Mouse (Mus musculus) embryonic fibroblast, embryonic 13.5 days (primary cell): Measurements from ENCODE around the gene Tmcc1. TPM values are rescaled to one million over a fixed set of nuclear protein-coding genes. Genes with fewer than 3 reads are reported as not detected.
"Not testable (repeated sequence)": the region's sequence is repeated elsewhere in the genome, so short reads cannot be mapped to it uniquely, and the experiment has no call there.

Experiments used
- H3K27ac ChIP-seq: 2 replicates; pipeline ENCODE4 v1.5.1; 2012; ENCODE audit warnings: low read length, control low read depth, inconsistent platforms; ENCODE audit not compliant: insufficient read depth
- H3K4me1 ChIP-seq: 2 replicates; pipeline ENCODE4 v1.6.1; 2011; ENCODE audit warnings: low read length; ENCODE audit not compliant: control insufficient read depth, insufficient read depth
- H3K4me3 ChIP-seq: 2 replicates; pipeline ENCODE4 v1.5.1; 2011; ENCODE audit warnings: mild to moderate bottlenecking, control low read depth, low read length; ENCODE audit not compliant: insufficient read depth
- CTCF ChIP-seq: IDR thresholded peaks from 2 replicates; pipeline ENCODE4 v1.5.1; 2011; ENCODE audit warnings: mild to moderate bottlenecking, control low read depth, low read length, moderate library complexity, borderline replicate concordance; ENCODE audit not compliant: insufficient read depth
- POLR2A ChIP-seq: IDR thresholded peaks from 2 replicates; pipeline ENCODE4 v1.6.1; 2011; ENCODE audit warnings: low read depth, mild to moderate bottlenecking, control low read depth, low read length, moderate library complexity
- polyA plus RNA-seq: library from polyadenylated mRNA; stranded (reverse); fragments of >200 nt; gene quantifications from 2 replicates; pipeline ENCODE4 v1.2.4, GENCODE M21; 2011; ENCODE audit warnings: low read depth; ENCODE audit not compliant: missing spikeins, insufficient read length

The Tmcc1 gene
- polyA plus RNA-seq, 1 experiment, result 22.7 TPM

DNA sequence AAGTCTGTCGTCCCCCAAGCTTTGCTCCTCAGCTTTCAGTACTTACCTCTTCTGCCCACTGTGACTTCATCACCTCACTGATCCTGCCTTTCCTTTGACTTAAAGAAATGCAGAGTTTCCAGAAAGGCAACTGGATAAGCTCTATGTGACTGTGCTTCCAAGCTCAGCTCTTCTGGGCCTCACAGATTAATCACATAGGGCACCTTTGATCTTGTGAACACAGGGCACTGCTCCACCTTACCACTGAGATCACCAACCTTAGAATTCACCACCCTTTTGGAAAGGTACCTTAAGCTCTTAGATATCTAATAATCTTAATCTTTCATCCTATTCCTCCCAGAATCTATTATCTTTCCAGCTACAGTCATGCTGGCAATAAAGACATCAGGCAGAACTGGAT, 111.0 kb downstream of the Tmcc1 start:
- Histone ChIP-seq H3K4me1 (no peaks in the 10 kb centered on the region), H3K4me3 (no peak overlapping the region), H3K27ac (no peak overlapping the region)
- TF ChIP-seq POLR2A (no peak), CTCF (no peak)

GRCm38 (mm10) chr6:116081375-116081774, 111.9 kb downstream of the Tmcc1 start:
- Histone ChIP-seq H3K4me1 (no peaks in the 10 kb centered on the region), H3K4me3 (no peak overlapping the region), H3K27ac (no peak overlapping the region)
- TF ChIP-seq POLR2A (no peak), CTCF (no peak)

DNA sequence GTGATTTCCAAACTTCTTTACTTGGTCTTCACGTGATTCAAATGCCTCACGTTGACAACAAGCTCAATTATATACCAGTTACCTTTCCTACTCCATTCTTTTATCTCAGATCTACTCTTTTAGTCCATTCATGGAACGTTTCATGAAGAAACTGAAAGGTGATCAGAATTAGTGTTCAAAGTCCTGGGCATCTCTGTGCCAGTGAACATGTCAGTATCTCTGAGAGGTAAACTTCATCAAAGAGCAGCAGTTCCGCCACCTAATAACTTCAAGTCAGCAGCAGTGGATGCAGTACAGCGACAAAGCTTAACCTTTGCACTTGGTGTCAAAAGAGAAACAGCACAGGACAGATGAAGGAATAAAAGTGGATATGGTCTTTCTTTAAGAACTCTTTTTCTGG, 112.5 kb downstream of the Tmcc1 start:
- TF ChIP-seq CTCF (no peak), POLR2A (no peak)
- Histone ChIP-seq H3K4me1 (no peaks in the 10 kb centered on the region), H3K4me3 (no peak overlapping the region), H3K27ac (no peak overlapping the region)

DNA sequence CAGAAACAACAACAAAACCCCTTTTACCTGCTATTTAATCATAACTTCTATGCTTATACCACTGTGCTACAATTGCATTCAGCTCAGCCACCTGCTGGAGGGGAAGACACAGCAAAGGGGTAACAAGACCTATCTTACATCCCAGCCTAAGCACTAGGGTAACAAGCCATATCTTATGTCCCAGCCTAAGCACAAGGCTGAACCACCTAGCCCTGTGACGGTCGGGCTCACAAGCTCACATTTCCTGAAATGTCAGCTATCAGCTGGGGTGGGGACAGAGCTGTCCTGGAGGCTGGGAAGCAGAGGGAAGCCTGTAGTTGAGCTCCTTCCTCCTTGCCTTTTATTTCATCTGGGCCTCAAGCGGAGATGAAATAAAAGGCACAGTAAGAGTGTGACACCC, 115.7 kb downstream of the Tmcc1 start:
- Histone ChIP-seq H3K4me1 (no peaks in the 10 kb centered on the region), H3K27ac (no peak overlapping the region), H3K4me3 (no peak overlapping the region)
- TF ChIP-seq POLR2A, result no peak
- no peak for TF ChIP-seq CTCF

- Histone ChIP-seq H3K27ac (no peak overlapping the region), H3K4me3 (no peak overlapping the region), H3K4me1 (no peaks in the 10 kb centered on the region)
- TF ChIP-seq CTCF (no peak), POLR2A (no peak)
Observed at GRCm38 (mm10) chr6:116074892-116075291, 118.4 kb downstream of the Tmcc1 start.

DNA sequence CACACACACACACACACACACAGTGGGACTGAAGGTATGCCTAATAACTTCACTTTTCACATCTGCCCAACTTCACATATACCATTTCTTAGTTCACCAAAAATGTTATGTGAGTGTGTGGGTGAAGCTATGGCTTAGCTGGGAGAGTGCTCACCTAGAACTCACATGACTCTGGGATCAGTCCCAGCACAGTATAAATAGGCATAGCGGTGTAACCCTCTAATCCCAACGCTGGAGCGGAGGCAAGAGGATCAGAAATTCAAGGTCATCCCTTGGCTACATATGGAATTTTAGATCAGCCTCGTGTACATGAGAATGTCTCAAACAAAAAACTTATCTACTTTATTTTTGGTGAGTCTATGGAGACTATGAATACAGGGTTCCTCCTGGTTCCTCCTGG, 119.7 kb downstream of the Tmcc1 start:
- no peak for TF ChIP-seq POLR2A
- TF ChIP-seq CTCF, result no peak
- Histone ChIP-seq H3K4me1 (no peaks in the 10 kb centered on the region), H3K4me3 (no peak overlapping the region), H3K27ac (no peak overlapping the region)

DNA sequence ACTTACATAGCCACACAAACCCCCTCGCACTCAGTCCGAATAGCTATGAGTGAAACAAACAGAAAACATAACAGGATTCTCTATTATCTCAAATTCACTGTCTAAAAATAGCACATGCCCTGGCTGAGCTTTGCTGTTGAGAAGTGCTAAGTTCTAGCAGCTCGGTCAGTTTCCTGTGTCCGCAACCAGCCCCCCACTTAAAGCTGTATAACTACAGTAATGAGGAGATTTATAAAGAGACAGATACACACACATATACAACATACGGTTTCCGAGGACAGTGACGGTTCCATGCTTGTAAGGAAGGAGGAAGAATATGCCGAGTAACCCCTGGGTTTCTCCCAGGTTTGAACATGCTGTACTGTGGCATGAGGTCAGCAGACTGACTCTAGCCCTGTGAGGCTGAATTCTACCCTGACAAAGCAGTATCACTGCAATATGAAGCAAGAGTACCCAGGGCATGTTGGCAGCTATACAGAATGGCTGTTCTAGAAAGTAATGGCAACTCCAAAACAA, 120.5 kb downstream of the Tmcc1 start:
- H3K27ac ChIP-seq, result peak overlapping the region; percentile 12; the same call in 1 of the 2 replicates
- TF ChIP-seq POLR2A, result no peak
- TF ChIP-seq CTCF, result no peak
- no peaks in the 10 kb centered on the region for H3K4me1 ChIP-seq
- H3K4me3 ChIP-seq, result no peak overlapping the region

DNA sequence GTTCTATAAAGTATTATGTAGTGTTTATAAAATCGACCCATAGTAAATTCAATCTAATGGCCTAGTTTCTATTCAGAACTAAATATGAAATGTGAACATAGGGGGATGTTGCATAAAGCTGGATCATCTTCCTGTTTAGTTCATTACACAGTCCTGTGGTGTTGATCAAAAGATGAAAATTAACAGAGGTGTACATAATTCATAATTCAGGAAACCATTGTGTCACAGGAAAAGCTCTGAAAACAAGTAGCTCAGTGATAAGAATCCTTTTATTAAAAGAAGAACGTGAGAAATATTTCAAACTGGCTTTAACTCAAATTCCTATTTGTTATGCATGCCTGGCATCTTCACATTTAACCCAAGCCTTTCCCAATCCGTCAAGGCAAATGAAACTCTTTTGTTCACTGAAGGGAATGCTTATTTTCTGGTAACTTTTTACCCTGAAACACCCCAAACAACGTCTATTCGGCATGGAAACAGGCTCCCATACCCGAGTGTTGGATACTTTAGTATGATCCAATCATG, 121.0 kb downstream of the Tmcc1 start:
- Histone ChIP-seq H3K4me1 (no peaks in the 10 kb centered on the region), H3K27ac (no peak overlapping the region), H3K4me3 (no peak overlapping the region)
- TF ChIP-seq CTCF, result no peak
- TF ChIP-seq POLR2A, result no peak

DNA sequence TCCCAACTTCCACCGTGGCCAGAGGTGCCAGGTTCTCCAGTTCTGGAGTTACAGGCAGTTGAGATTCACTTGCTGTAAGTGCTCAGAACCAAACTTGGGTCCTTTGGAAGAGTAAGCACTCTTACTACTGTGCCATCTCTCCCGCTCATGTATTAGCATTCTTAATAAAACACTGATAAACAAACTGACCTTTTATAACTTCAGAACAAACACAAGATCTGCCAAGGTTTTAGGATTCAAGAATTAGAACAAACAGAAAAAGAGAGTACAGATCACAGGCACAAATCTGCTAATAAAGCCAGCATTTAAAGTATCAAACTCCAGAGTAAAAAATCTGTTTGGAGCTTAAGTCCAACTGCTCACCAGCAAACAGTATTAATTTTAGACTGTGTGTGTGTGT, 121.5 kb downstream of the Tmcc1 start:
- no peak for TF ChIP-seq POLR2A
- no peak for TF ChIP-seq CTCF
- H3K27ac ChIP-seq, result no peak overlapping the region
- no peak overlapping the region for H3K4me3 ChIP-seq
- no peaks in the 10 kb centered on the region for H3K4me1 ChIP-seq

GRCm38 (mm10) chr6:116070558-116070957, 122.7 kb downstream of the Tmcc1 start:
- Histone ChIP-seq H3K4me3 (no peak overlapping the region), H3K27ac (no peak overlapping the region), H3K4me1 (no peaks in the 10 kb centered on the region)
- TF ChIP-seq CTCF (no peak), POLR2A (no peak)

DNA sequence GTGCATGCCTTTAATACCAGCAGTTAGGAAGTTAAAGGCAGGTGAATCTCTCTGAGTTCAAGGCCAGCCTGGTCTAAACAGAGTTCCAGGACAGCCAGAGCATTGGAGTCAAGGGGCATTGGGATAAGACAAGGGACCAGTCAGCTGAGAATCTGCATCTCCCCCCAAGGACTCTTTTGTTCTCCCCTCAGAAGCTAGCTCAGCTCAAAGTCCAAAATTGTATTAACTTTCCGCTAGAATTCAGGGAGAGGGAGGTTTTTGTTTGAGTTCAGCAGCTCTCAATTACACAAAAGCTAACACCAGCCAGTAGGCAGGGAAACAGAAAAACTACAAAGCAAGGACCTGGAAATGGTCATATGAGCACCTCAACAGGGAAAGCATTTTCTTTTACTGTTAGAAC, 129.8 kb downstream of the Tmcc1 start:
- Histone ChIP-seq H3K4me1 (no peaks in the 10 kb centered on the region), H3K27ac (no peak overlapping the region), H3K4me3 (no peak overlapping the region)
- TF ChIP-seq CTCF, result no peak
- TF ChIP-seq POLR2A, result no peak

GRCm38 (mm10) chr6:116059542-116059941, 133.7 kb downstream of the Tmcc1 start:
- H3K4me1 ChIP-seq, H3K4me3 ChIP-seq, H3K27ac ChIP-seq: not testable (repeated sequence)
